Mouse (Mus musculus): Measurements from ENCODE around the gene Mup15. TPM values are rescaled to one million over a fixed set of nuclear protein-coding genes. Genes with fewer than 3 reads are reported as not detected.
"Not testable (repeated sequence)": the region's sequence is repeated elsewhere in the genome, so short reads cannot be mapped to it uniquely, and the experiment has no call there.

Mup15 gene
- polyA plus RNA-seq (2015; fragmentation: Nextera tagmentation; extraction: Ambion mirVana) = not detected in 2 replicates

DNA sequence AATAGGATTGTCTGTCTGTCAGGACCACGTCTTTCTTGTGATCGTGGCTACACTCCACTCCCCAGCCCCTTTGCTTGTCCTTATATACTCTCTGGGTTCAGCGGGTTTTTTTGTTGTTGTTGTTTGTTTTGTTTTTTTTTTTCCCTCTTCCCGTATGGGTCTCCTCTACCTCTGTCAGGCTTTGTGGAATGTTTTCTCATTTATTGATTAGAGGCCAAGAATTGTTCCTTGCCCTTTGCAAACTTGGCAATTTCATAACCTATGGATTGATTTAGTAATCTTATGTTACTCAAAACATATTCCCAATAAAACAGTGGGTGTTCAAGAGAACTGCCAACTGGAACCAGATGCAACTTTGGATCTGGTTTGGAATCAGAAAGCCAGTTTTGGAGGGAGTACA is at the start of gene Mup15:
Gene Mup15 (minus strand): TSS at position 101 of the 400 bp plus-strand sequence.
- not testable (repeated sequence) for H3K4me1 ChIP-seq (ENCODE audit: control insufficient read depth, low read depth, low read length); H3K9me3 ChIP-seq (replicated peaks; ENCODE audit: control insufficient read depth, low read length); H3K27ac ChIP-seq (ENCODE audit: low read length); H3K9ac ChIP-seq (ENCODE audit: low read depth, low read length); H3K4me3 ChIP-seq (ENCODE audit: low read depth, low read length); H3K4me2 ChIP-seq (ENCODE audit: low read depth, low read length); ATAC-seq (ENCODE audit: low read depth); H3K36me3 ChIP-seq (ENCODE audit: control insufficient read depth, insufficient read depth); H3K27me3 ChIP-seq (ENCODE audit: control insufficient read depth, insufficient read depth, low read depth, low read length)
- no CpG with 5 or more reads among the region's 4 CpGs for WGBS (ENCODE audit: insufficient replicate concordance)

Other genes starting within 250 kb of the Mup15 start
- gene Mup13, start 211.5 kb downstream of the Mup15 start, polyA plus RNA-seq (2015; fragmentation: Nextera tagmentation; extraction: Ambion mirVana) = not detected in 2 replicates
- gene Mup14, start 135.7 kb downstream of the Mup15 start, polyA plus RNA-seq (2015; fragmentation: Nextera tagmentation; extraction: Ambion mirVana) = not detected in 2 replicates
- gene Mup16, start 79.8 kb upstream of the Mup15 start, polyA plus RNA-seq (2015; fragmentation: Nextera tagmentation; extraction: Ambion mirVana) = not detected in 2 replicates
- gene Mup17, start 156.1 kb upstream of the Mup15 start, polyA plus RNA-seq (2015; fragmentation: Nextera tagmentation; extraction: Ambion mirVana) = not detected in 2 replicates
- gene Mup18, start 234.4 kb upstream of the Mup15 start, polyA plus RNA-seq (2015; fragmentation: Nextera tagmentation; extraction: Ambion mirVana) = not detected in 2 replicates

Data from liver, embryonic 16.5 days (tissue).